Mouse (Mus musculus) kidney, postnatal 0 days (tissue): ENCODE measurements around the gene Vmn1r149. TPM values are rescaled to one million over a fixed set of nuclear protein-coding genes. Genes with fewer than 3 reads are reported as not detected.
"Not testable (repeated sequence)": the region's sequence is repeated elsewhere in the genome, so short reads cannot be mapped to it uniquely, and the experiment has no call there.

Experiments
- ATAC-seq: fragments of 200-750 bp; cut with Nextera tagmentation; replicated peaks from 2 replicates; pipeline ENCODE4 v1.8.0; 2017; ENCODE audit warnings: low read depth, moderate number of reproducible peaks, moderate TSS enrichment, moderate library complexity; ENCODE audit not compliant: low FRiP score
- DNase-seq: peaks from one replicate; pipeline ENCODE4 v3.0.0-alpha.2; 2016; ENCODE audit warnings: low spot score
- H3K27ac ChIP-seq: fragments of 300-500 bp; sonication (generic); 2 replicates; pipeline ENCODE4 v1.5.1; 2014; ENCODE audit warnings: mild to moderate bottlenecking
- H3K27me3 ChIP-seq: fragments of 300-500 bp; sonication (generic); 2 replicates; pipeline ENCODE4 v1.6.1; 2014; ENCODE audit warnings: low read length, mixed read lengths; ENCODE audit not compliant: insufficient read depth
- H3K36me3 ChIP-seq: fragments of 300-500 bp; sonication (generic); 2 replicates; pipeline ENCODE4 v1.6.1; 2014; ENCODE audit warnings: low read length, mixed read lengths; ENCODE audit not compliant: insufficient read depth
- H3K4me1 ChIP-seq: fragments of 300-500 bp; sonication (generic); replicated peaks from 2 replicates; pipeline ENCODE4 v1.6.1; 2014; ENCODE audit warnings: antibody characterized with exemption, low read length, mixed read lengths; ENCODE audit not compliant: insufficient read depth
- H3K4me2 ChIP-seq: fragments of 300-500 bp; sonication (generic); 2 replicates; pipeline ENCODE4 v1.6.1; 2014; ENCODE audit warnings: mild to moderate bottlenecking, low read length, moderate library complexity, mixed read lengths
- H3K4me3 ChIP-seq: fragments of 300-500 bp; sonication (generic); replicated peaks from 2 replicates; pipeline ENCODE4 v1.5.1; 2014; ENCODE audit warnings: low read depth, low read length
- H3K9ac ChIP-seq: fragments of 300-500 bp; sonication (generic); 2 replicates; pipeline ENCODE4 v1.6.1; 2014; ENCODE audit warnings: low read depth, low read length
- H3K9me3 ChIP-seq: fragments of 300-500 bp; sonication (generic); replicated peaks from 2 replicates; pipeline ENCODE4 v1.6.1; 2016; ENCODE audit warnings: low read length, inconsistent platforms, mixed read lengths
- WGBS: fragments of 180-500 bp; shearing (Covaris S2); extraction: QIAGEN DNeasy Blood & Tissue Kit; methylation state at CpG from one replicate; pipeline ENCODE4 v1.1.7; 2014; 5-methylcytosine and 5-hydroxymethylcytosine counted together
- polyA plus RNA-seq: library from polyadenylated mRNA; unstranded; fragments of >200 nt; fragmentation: Nextera tagmentation; extraction: Ambion mirVana; gene quantifications from 2 replicates; pipeline ENCODE4 v1.2.1, GENCODE M21; 2015

The Vmn1r149 gene
- not detected in 2 replicates for polyA plus RNA-seq

DNA sequence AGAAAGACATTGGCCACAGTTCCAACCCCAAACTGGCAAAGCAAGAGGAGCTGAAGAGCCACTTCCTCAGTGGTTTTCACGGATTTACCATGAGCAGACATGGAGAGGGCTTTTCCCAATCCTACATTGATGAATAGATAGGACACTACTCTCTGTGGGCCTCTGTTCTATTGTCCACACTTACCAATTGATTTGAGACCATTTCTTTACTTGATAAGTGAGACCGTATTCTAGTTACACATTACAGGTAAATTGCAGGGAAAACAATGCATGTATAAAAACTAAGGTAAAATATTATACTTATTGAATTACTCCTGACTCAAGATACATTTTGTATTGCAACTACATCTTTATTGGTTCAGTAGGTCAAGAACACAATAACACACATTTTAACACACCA is at the start of gene Vmn1r149:
Vmn1r149 (minus strand) TSS at position 101 of the 400 bp plus-strand sequence.
- WGBS: no CpG with 5 or more reads among the region's 2 CpGs
- not testable (repeated sequence) for H3K9me3 ChIP-seq, H3K27ac ChIP-seq, H3K4me1 ChIP-seq, H3K4me3 ChIP-seq, DNase-seq, H3K4me2 ChIP-seq, ATAC-seq, H3K9ac ChIP-seq, H3K27me3 ChIP-seq, H3K36me3 ChIP-seq

DNA sequence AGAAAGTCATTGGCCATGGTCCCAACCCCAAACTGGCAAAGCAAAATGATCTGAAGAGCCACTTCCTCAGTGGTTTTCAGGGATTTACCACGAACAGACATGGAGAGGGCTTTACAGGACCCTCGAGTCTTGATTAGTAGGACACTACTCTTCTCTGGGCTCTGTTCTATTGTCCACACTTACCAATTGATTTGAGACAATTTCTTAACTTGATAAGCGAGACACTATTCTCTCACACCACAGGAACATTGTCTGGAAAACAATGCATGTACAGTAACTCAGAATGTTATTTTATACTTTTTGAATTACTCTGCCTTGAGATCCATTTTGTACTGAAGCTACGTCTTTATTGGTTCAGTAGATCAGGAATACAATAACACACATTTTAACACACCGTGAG is 25.9 kb upstream of the Vmn1r149 start, which contains the start of gene Gm10665:
Gm10665 (minus strand) TSS at position 101 of the 400 bp plus-strand sequence.
- WGBS: no CpG with 5 or more reads among the region's 5 CpGs
- not testable (repeated sequence) for H3K36me3 ChIP-seq, ATAC-seq, H3K27ac ChIP-seq, H3K4me1 ChIP-seq, DNase-seq, H3K4me3 ChIP-seq, H3K27me3 ChIP-seq, H3K9me3 ChIP-seq, H3K9ac ChIP-seq, H3K4me2 ChIP-seq

DNA sequence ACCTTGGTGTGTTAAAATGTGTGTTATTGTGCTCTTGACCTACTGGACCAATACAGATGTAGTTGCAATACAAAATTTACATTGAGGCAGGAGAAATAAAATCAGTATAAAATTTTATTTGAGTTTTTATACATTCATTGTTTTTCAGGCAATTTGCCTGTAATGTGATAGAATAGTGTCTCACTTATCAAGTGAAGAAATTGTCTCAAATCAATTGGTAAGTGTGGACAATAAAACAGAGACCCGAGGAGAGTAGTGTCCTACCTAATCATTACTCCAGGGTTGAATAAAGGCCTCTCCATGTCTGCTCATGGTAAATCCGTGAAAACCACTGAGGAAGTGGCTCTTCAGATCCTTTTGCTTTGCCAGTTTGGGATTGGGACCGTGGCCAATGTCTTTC is 24.7 kb downstream of the Vmn1r149 start, which contains the start of gene Vmn1r148:
Vmn1r148 (plus strand) TSS at position 301 of the 400 bp plus-strand sequence.
- not testable (repeated sequence) for H3K4me1 ChIP-seq, H3K9me3 ChIP-seq, H3K27me3 ChIP-seq, H3K9ac ChIP-seq, DNase-seq, H3K4me2 ChIP-seq, H3K4me3 ChIP-seq, H3K27ac ChIP-seq, H3K36me3 ChIP-seq, ATAC-seq
- WGBS: no CpG with 5 or more reads among the region's 3 CpGs

Other genes with a start within 250 kb of the Vmn1r149 start
- not detected in 2 replicates for gene Vmn1r143, start 248.9 kb downstream of the Vmn1r149 start, polyA plus RNA-seq
- gene Gm8653, start 237.0 kb downstream of the Vmn1r149 start, polyA plus RNA-seq: not detected in 2 replicates
- gene Gm8453, start 208.7 kb downstream of the Vmn1r149 start, polyA plus RNA-seq: not detected in 2 replicates
- gene Gm4187, start 108.5 kb downstream of the Vmn1r149 start, polyA plus RNA-seq: not detected in 2 replicates
- gene Gm8660, start 67.2 kb downstream of the Vmn1r149 start, polyA plus RNA-seq: not detected in 2 replicates
- not detected in 2 replicates for gene Vmn1r148, start 24.6 kb downstream of the Vmn1r149 start, polyA plus RNA-seq
- gene Gm10665, start 25.8 kb upstream of the Vmn1r149 start, polyA plus RNA-seq: not detected in 2 replicates
- gene Vmn1r151, start 61.4 kb upstream of the Vmn1r149 start, polyA plus RNA-seq: not detected in 2 replicates
- not detected in 2 replicates for gene Vmn1r152, start 84.7 kb upstream of the Vmn1r149 start, polyA plus RNA-seq
- not detected in 2 replicates for gene Gm8677, start 96.7 kb upstream of the Vmn1r149 start, polyA plus RNA-seq
- not detected in 2 replicates for gene Gm4201, start 127.1 kb upstream of the Vmn1r149 start, polyA plus RNA-seq
- gene Gm4565, start 149.9 kb upstream of the Vmn1r149 start, polyA plus RNA-seq: not detected in 2 replicates
- gene Vmn1r155, start 219.8 kb upstream of the Vmn1r149 start, polyA plus RNA-seq: not detected in 2 replicates